Mouse (Mus musculus): ENCODE measurements around the gene 5830411N06Rik. TPM values are rescaled to one million over a fixed set of nuclear protein-coding genes. Genes with fewer than 3 reads are reported as not detected.

The 5830411N06Rik gene
- polyA plus RNA-seq, 1 experiment from 2014 or later: not detected

Other genes starting within 250 kb of the 5830411N06Rik start
- gene Zfp511, start 210.9 kb upstream of the 5830411N06Rik start, polyA plus RNA-seq (2016; fragmentation: Nextera tagmentation; extraction: Ambion mirVana): 28.7 and 29.6 TPM in 2 replicates
- 36.6 and 38.3 TPM in 2 replicates for gene Tubgcp2, start 210.6 kb upstream of the 5830411N06Rik start, polyA plus RNA-seq (2016; fragmentation: Nextera tagmentation; extraction: Ambion mirVana)
- gene Msx3, start 198.2 kb upstream of the 5830411N06Rik start, polyA plus RNA-seq (2016; fragmentation: Nextera tagmentation; extraction: Ambion mirVana): not detected in 2 replicates
- gene Caly, start 164.7 kb upstream of the 5830411N06Rik start, polyA plus RNA-seq (2016; fragmentation: Nextera tagmentation; extraction: Ambion mirVana): 0.33 and 0.38 TPM in 2 replicates
- not detected in 2 replicates for gene Prap1, start 153.9 kb upstream of the 5830411N06Rik start, polyA plus RNA-seq (2016; fragmentation: Nextera tagmentation; extraction: Ambion mirVana)
- gene Fuom, start 144.8 kb upstream of the 5830411N06Rik start, polyA plus RNA-seq (2016; fragmentation: Nextera tagmentation; extraction: Ambion mirVana): 7.4 and 7.6 TPM in 2 replicates
- gene Paox, start 131.5 kb upstream of the 5830411N06Rik start, polyA plus RNA-seq (2016; fragmentation: Nextera tagmentation; extraction: Ambion mirVana): 11.0 and 11.5 TPM in 2 replicates
- gene Echs1, start 130.8 kb upstream of the 5830411N06Rik start, polyA plus RNA-seq (2016; fragmentation: Nextera tagmentation; extraction: Ambion mirVana): 78.4 and 78.7 TPM in 2 replicates
- 25.4 and 25.6 TPM in 2 replicates for gene Mtg1, start 109.7 kb upstream of the 5830411N06Rik start, polyA plus RNA-seq (2016; fragmentation: Nextera tagmentation; extraction: Ambion mirVana)
- 0.04 TPM in 1 of 2 replicates, not detected in the other for gene Sprn, start 92.4 kb upstream of the 5830411N06Rik start, polyA plus RNA-seq (2016; fragmentation: Nextera tagmentation; extraction: Ambion mirVana)
- gene Olfr522, start 82.5 kb upstream of the 5830411N06Rik start, polyA plus RNA-seq (2016; fragmentation: Nextera tagmentation; extraction: Ambion mirVana): not detected in 2 replicates
- gene Olfr523, start 74.1 kb upstream of the 5830411N06Rik start, polyA plus RNA-seq (2016; fragmentation: Nextera tagmentation; extraction: Ambion mirVana): not detected in 2 replicates
- gene Olfr524, start 41.3 kb upstream of the 5830411N06Rik start, polyA plus RNA-seq (2016; fragmentation: Nextera tagmentation; extraction: Ambion mirVana): not detected in 2 replicates
- gene Cd163l1, start 29.0 kb upstream of the 5830411N06Rik start, polyA plus RNA-seq (2016; fragmentation: Nextera tagmentation; extraction: Ambion mirVana): 0.08 TPM in 1 of 2 replicates, not detected in the other
- not detected in 2 replicates for gene Olfr525, start 73.6 kb downstream of the 5830411N06Rik start, polyA plus RNA-seq (2016; fragmentation: Nextera tagmentation; extraction: Ambion mirVana)
- not detected in 2 replicates for gene Olfr527, start 86.7 kb downstream of the 5830411N06Rik start, polyA plus RNA-seq (2016; fragmentation: Nextera tagmentation; extraction: Ambion mirVana)
- gene Olfr60, start 114.4 kb downstream of the 5830411N06Rik start, polyA plus RNA-seq (2016; fragmentation: Nextera tagmentation; extraction: Ambion mirVana): not detected in 2 replicates
- not detected in 2 replicates for gene Olfr530, start 129.0 kb downstream of the 5830411N06Rik start, polyA plus RNA-seq (2016; fragmentation: Nextera tagmentation; extraction: Ambion mirVana)
- gene Olfr531, start 155.6 kb downstream of the 5830411N06Rik start, polyA plus RNA-seq (2016; fragmentation: Nextera tagmentation; extraction: Ambion mirVana): not detected in 2 replicates
- not detected in 2 replicates for gene Olfr532, start 174.4 kb downstream of the 5830411N06Rik start, polyA plus RNA-seq (2016; fragmentation: Nextera tagmentation; extraction: Ambion mirVana)
- gene Olfr533, start 216.1 kb downstream of the 5830411N06Rik start, polyA plus RNA-seq (2016; fragmentation: Nextera tagmentation; extraction: Ambion mirVana): not detected in 2 replicates
- not detected in 2 replicates for gene Olfr535, start 236.9 kb downstream of the 5830411N06Rik start, polyA plus RNA-seq (2016; fragmentation: Nextera tagmentation; extraction: Ambion mirVana)